Mouse (Mus musculus) erythroblast, embryonic 14.5 days (primary cell): ENCODE results near the gene Cenpt. TPM values are rescaled to one million over a fixed set of nuclear protein-coding genes. Genes with fewer than 3 reads are reported as not detected.

Experiments
- H3K27me3 ChIP-seq: 2 replicates; pipeline ENCODE4 v1.6.1; 2012; ENCODE audit warnings: inconsistent platforms; ENCODE audit not compliant: control insufficient read depth
- H3K36me3 ChIP-seq: 2 replicates; pipeline ENCODE4 v1.6.1; 2012; ENCODE audit warnings: mild to moderate bottlenecking, inconsistent platforms; ENCODE audit not compliant: control insufficient read depth
- H3K4me1 ChIP-seq: 2 replicates; pipeline ENCODE4 v1.6.1; 2012; ENCODE audit warnings: inconsistent platforms; ENCODE audit not compliant: control insufficient read depth
- H3K4me3 ChIP-seq: replicated peaks from 2 replicates; pipeline ENCODE3; 2012; ENCODE audit warnings: moderate library complexity, mild to moderate bottlenecking, inconsistent platforms
- H3K9me3 ChIP-seq: 2 replicates; pipeline ENCODE4 v1.6.1; 2012; ENCODE audit warnings: low read length, inconsistent platforms, mixed read lengths; ENCODE audit not compliant: control insufficient read depth
- GATA1 ChIP-seq: IDR thresholded peaks from 2 replicates; pipeline ENCODE4 v1.6.1; 2012; ENCODE audit warnings: low read length, inconsistent platforms, mixed read lengths
- TAL1 ChIP-seq: IDR thresholded peaks from 3 replicates; pipeline ENCODE4 v1.6.1; 2012; ENCODE audit warnings: low read length, inconsistent platforms, mixed read lengths
- polyA plus RNA-seq: library from polyadenylated mRNA; stranded (reverse); fragments of >175 nt; gene quantifications from 2 replicates; pipeline ENCODE4 v1.2.3, GENCODE M21; 2012

Cenpt gene
- polyA plus RNA-seq, 1 experiment, result 7.1 TPM

- peaks cover 96% of the 10 kb centered on the region for H3K36me3 ChIP-seq
- no peaks in the 10 kb centered on the region for H3K27me3 ChIP-seq
- H3K9me3 ChIP-seq, result no peaks in the 10 kb centered on the region
- H3K4me3 ChIP-seq, result peak overlapping the region; percentile 61
- H3K4me1 ChIP-seq, result peaks cover 89% of the 10 kb centered on the region
- TF ChIP-seq GATA1 (peak; percentile 67), TAL1 (peak; percentile 84)
These were observed 51.7 kb downstream of the Cenpt start for GRCm38 (mm10) chr8:105801153-105801904.

GRCm38 (mm10) chr8:105799091-105799812 is 53.8 kb downstream of the Cenpt start:
- Histone ChIP-seq H3K36me3 (peaks cover 97% of the 10 kb centered on the region), H3K4me1 (peaks cover 92% of the 10 kb centered on the region), H3K27me3 (no peaks in the 10 kb centered on the region), H3K4me3 (peak overlapping the region; percentile 61), H3K9me3 (no peaks in the 10 kb centered on the region)
- no peak for TF ChIP-seq GATA1
- no peak for TF ChIP-seq TAL1

GRCm38 (mm10) chr8:105798408-105798807 is 54.7 kb downstream of the Cenpt start:
- H3K4me3 ChIP-seq, result peak overlapping the region; percentile 61
- peaks cover 94% of the 10 kb centered on the region for H3K4me1 ChIP-seq
- TF ChIP-seq GATA1, result no peak
- TF ChIP-seq TAL1, result no peak
- peaks cover 97% of the 10 kb centered on the region for H3K36me3 ChIP-seq
- H3K27me3 ChIP-seq, result no peaks in the 10 kb centered on the region
- H3K9me3 ChIP-seq, result no peaks in the 10 kb centered on the region

GRCm38 (mm10) chr8:105795785-105796184 is 57.3 kb downstream of the Cenpt start:
- H3K27me3 ChIP-seq, result no peaks in the 10 kb centered on the region
- TF ChIP-seq GATA1 (no peak), TAL1 (no peak)
- peaks cover 98% of the 10 kb centered on the region for H3K36me3 ChIP-seq
- no peak overlapping the region for H3K4me3 ChIP-seq
- H3K9me3 ChIP-seq, result no peaks in the 10 kb centered on the region
- H3K4me1 ChIP-seq, result peaks cover 96% of the 10 kb centered on the region

Other genes with a start within 250 kb of the Cenpt start
- 0.23 and 0.27 TPM in 2 replicates for gene Ripor1, start 248.0 kb downstream of the Cenpt start, polyA plus RNA-seq
- 24.5 and 26.6 TPM in 2 replicates for gene Ctcf, start 216.7 kb downstream of the Cenpt start, polyA plus RNA-seq
- gene Agrp, start 215.9 kb downstream of the Cenpt start, polyA plus RNA-seq, result not detected in 2 replicates
- 3.4 and 4.2 TPM in 2 replicates for gene Carmil2, start 167.0 kb downstream of the Cenpt start, polyA plus RNA-seq
- 3.8 and 4.5 TPM in 2 replicates for gene Acd, start 152.2 kb downstream of the Cenpt start, polyA plus RNA-seq
- gene Pard6a, start 152.1 kb downstream of the Cenpt start, polyA plus RNA-seq, result 0.73 and 0.78 TPM in 2 replicates
- not detected in 2 replicates for gene 4933405L10Rik, start 145.6 kb downstream of the Cenpt start, polyA plus RNA-seq
- gene Enkd1, start 145.1 kb downstream of the Cenpt start, polyA plus RNA-seq, result 2.4 TPM in 2 replicates
- 0.24 and 0.41 TPM in 2 replicates for gene Gfod2, start 94.6 kb downstream of the Cenpt start, polyA plus RNA-seq
- gene Ranbp10, start 25.9 kb downstream of the Cenpt start, polyA plus RNA-seq, result 24.4 and 25.6 TPM in 2 replicates
- 0.02 TPM in 1 of 2 replicates, not detected in the other for gene Tsnaxip1, start 25.5 kb downstream of the Cenpt start, polyA plus RNA-seq
- 2.8 and 3.4 TPM in 2 replicates for gene Thap11, start 1.9 kb upstream of the Cenpt start, polyA plus RNA-seq
- 8.1 and 9.1 TPM in 2 replicates for gene Nutf2, start 7.3 kb upstream of the Cenpt start, polyA plus RNA-seq
- gene Edc4, start 27.6 kb upstream of the Cenpt start, polyA plus RNA-seq, result 1.1 and 1.3 TPM in 2 replicates
- 0.27 and 0.39 TPM in 2 replicates for gene Nrn1l, start 40.3 kb upstream of the Cenpt start, polyA plus RNA-seq
- 0.79 and 1.4 TPM in 2 replicates for gene Pskh1, start 47.2 kb upstream of the Cenpt start, polyA plus RNA-seq
- gene Ctrl, start 80.6 kb upstream of the Cenpt start, polyA plus RNA-seq, result not detected in 2 replicates
- 3.2 and 4.6 TPM in 2 replicates for gene Psmb10, start 85.2 kb upstream of the Cenpt start, polyA plus RNA-seq
- gene Lcat, start 90.1 kb upstream of the Cenpt start, polyA plus RNA-seq, result 0.33 and 0.36 TPM in 2 replicates
- 1.7 and 1.9 TPM in 2 replicates for gene Slc12a4, start 112.8 kb upstream of the Cenpt start, polyA plus RNA-seq
- not detected in 2 replicates for gene Dpep3, start 126.2 kb upstream of the Cenpt start, polyA plus RNA-seq
- 0.25 and 0.47 TPM in 2 replicates for gene Dus2, start 138.1 kb upstream of the Cenpt start, polyA plus RNA-seq
- not detected in 2 replicates for gene Dpep2nb, start 152.7 kb upstream of the Cenpt start, polyA plus RNA-seq
- gene Ddx28, start 158.6 kb upstream of the Cenpt start, polyA plus RNA-seq, result 0.74 and 1.1 TPM in 2 replicates
- gene Nfatc3, start 205.6 kb upstream of the Cenpt start, polyA plus RNA-seq, result 0.45 and 0.54 TPM in 2 replicates